Mouse (Mus musculus): ENCODE data around the gene Padi1.

DNA sequence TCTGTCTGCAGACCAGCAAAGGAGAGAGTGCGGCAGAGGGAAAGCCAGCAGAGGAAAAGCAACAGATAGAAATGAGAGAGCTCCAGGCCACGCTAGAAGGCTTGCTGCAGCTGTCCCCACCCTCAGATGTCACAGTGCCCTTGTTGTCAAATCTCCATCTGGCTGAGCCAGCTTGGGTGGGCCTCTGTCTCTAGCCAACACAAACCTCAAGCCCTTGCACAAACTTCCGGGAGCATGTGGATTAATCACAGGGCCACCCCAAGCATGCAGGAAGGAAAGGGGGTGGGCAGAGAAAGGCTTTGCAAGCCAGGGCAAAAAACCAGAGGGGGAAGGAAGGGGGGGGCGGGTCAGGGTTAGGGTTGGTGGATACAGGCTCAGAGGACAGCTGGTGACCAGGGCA, 58.2 kb downstream of the Padi1 start:
- TF ChIP-seq CTCF (IDR thresholded peaks at IDR 0.05; ENCODE audit: low read depth, low read length) (no peak), GATA1 (IDR thresholded peaks at IDR 0.05; ENCODE audit: borderline replicate concordance, low read length) (no peak), TAL1 (conservative IDR thresholded peaks at IDR 0.05; ENCODE audit: low read depth, low read length) (no peak)

All from G1E (cell line).